Mouse (Mus musculus): ENCODE data around the gene Slc16a10.

The Slc16a10 gene

DNA sequence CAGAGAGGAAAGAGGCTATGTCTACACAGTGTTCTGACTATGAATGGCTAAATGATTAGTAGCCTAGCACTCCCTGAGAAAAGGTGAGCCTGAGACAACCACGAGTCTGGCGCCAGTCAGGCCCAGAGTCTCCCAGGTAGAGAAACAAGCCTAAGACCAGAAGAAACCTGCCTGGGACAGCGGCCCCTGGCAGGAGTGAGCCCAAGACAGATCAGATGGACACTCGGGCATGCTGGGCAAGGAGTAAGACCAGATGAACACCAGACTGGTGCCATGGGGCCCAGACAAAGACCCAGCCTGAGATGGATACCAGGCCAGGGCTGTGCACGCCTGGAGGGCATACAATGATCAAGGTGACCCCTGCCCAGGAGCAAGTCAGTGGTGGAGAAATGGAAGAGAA is 32.5 kb downstream of the Slc16a10 start:
- no peak for DNase-seq (ENCODE audit: low spot score)

GRCm38 (mm10) chr10:40108992-40109391 is 33.1 kb downstream of the Slc16a10 start:
- DNase-seq (ENCODE audit: low spot score): no peak

- DNase-seq (ENCODE audit: low spot score): no peak
Measured at GRCm38 (mm10) chr10:40107995-40108394, 34.1 kb downstream of the Slc16a10 start.

DNA sequence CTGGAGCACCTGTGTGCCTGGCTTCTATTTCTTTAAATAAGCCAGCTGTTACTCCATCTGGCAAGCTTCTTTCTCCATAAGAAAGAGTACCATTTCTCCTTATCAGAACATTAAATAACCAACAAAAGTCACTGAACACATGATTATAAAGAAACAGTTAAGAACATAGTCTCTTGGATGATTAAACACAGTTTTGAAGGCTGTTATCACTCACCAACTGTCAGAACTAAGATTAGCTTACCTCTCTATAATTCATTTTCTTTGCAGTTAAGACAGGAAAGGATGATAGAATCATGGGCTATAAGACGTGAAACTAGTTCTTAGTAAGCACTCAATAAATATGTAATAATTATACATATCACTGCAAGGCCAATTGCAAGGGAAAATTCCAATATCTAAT is 36.9 kb downstream of the Slc16a10 start:
- no peak for DNase-seq (ENCODE audit: low spot score)

DNA sequence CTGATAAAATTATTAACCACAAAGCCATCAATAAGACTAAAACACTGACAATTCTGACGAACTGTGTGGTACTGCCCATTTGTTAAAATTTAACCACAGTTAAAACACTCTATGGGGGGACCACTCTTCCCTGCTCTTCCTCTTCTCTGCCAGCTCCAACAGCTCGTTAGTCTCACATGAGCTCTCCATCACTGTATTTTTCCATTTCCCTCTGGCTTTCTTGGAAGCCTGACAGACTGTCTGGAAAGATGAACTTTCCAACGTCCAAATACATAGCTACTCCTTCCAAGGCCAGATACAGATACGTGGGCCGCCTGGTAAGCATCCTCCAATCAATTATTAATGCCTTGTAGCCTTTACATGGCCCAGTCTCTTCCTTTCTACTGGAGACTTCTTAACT is 38.3 kb downstream of the Slc16a10 start:
- no peak for DNase-seq (ENCODE audit: low spot score)

DNA sequence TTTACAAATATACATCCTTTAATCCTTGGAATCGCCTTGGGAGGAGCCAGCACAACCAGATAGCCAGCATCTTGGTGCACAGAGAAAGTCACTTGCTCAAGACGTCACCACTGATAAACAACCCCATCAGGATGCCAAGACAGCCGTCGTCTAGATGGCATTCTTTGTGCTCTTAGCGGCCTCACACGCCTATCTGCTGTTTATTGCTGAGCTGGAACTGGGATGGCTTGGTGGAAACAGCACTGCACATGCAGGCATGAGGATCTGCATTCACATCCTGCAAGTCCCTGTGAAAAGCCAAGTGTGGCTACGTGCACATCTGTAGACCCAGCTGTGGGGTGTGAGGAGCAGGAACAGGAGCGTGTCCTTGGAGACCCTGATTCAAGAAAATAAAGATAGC is 39.1 kb downstream of the Slc16a10 start:
- DNase-seq (ENCODE audit: low spot score): no peak

GRCm38 (mm10) chr10:40102166-40102565 is 39.9 kb downstream of the Slc16a10 start:
- no peak for DNase-seq (ENCODE audit: low spot score)

- no peak for DNase-seq (ENCODE audit: low spot score)
Measured at GRCm38 (mm10) chr10:40098441-40098840, 43.6 kb downstream of the Slc16a10 start.

DNA sequence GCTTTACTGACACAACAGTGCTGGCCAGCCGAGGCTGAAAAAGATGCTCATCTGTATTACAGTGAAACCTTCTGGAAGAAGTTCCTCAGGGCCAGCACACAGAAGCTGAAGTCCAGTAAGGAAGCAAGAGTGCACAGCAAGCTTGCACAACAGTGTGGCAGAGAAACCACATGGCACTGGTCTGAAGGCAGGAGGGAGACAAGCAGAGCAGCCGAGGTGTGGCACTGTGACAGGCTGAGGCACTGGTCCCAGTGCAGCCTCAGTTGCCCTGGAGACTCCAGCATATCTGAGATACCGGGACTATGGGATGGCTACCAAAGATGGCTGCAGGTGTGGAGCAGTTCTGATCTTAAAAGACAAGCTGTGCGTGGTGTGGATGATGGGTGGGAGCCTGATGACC is 44.5 kb downstream of the Slc16a10 start:
- no peak for DNase-seq (ENCODE audit: low spot score)

- no peak for DNase-seq (ENCODE audit: low spot score)
Measured at GRCm38 (mm10) chr10:40094752-40095151, 47.3 kb downstream of the Slc16a10 start.

GRCm38 (mm10) chr10:40093526-40093925 is 48.5 kb downstream of the Slc16a10 start:
- DNase-seq (ENCODE audit: low spot score): no peak

GRCm38 (mm10) chr10:40091455-40091854 is 50.6 kb downstream of the Slc16a10 start:
- no peak for DNase-seq (ENCODE audit: low spot score)

DNA sequence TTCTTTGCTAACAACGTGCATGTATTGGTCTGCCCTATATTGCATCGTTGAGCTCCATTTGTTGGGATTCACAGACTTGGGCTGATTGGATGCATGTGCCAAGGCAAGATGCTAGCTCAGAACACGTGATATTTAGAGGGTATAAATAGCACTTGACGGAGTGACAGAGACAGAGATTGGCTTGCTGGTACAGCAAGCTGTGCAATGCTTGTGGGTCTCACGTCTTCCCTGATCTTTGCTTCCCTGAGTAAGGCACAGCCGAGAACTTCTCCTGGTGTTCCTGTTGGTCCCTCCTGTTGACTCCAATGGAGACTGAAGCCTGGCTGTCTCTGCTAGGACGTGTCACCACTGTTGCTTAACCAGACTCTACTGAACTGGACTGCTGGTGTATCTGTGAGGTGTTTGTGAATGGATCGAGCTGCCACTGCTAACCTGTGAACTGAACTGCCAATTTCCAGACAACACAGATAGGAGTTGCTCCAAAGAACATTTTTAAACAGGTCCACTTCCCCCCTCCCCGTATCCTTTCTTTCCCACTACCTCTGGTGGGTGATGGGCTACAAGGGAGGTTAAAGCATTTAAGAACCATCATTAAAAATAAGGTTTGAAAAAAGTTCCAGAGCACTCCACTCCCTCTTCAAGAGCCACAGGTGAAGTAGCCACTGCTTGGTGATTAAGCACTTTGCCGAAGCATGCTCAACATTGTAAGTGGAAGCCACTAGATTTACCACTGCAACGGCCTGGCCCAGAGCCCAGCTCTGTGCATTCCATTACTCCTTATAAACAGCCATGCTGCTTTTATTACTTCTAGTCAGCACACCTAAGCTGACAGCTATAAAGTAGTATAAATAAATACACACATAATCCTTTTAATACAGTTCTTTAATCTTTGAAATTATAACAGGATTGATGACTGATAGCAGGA is 51.3 kb downstream of the Slc16a10 start:
- no peak for DNase-seq (ENCODE audit: low spot score)

GRCm38 (mm10) chr10:40084332-40085093 is 57.5 kb downstream of the Slc16a10 start:
- no peak for DNase-seq (ENCODE audit: low spot score)

DNA sequence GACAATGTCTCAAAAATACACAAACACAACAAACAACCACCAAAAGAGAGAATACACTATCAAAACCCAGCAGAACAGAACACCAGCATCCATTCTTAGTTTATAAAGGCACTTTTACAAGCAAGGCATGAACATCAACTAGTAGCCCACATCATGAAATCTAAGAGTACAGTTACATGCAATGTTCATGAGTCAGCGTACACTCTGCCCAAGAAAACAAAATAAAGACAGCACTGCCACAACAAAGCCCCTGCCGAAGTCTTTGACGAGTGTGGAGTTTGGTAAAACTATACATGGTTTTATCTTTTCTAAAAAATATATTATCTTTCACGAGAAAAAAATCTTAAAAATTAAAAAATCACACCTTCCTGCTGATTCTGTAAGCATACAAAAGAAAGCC is 58.5 kb downstream of the Slc16a10 start:
- DNase-seq (ENCODE audit: low spot score): no peak

- DNase-seq (ENCODE audit: low spot score): no peak
Measured at GRCm38 (mm10) chr10:40082668-40083067, 59.4 kb downstream of the Slc16a10 start.

DNA sequence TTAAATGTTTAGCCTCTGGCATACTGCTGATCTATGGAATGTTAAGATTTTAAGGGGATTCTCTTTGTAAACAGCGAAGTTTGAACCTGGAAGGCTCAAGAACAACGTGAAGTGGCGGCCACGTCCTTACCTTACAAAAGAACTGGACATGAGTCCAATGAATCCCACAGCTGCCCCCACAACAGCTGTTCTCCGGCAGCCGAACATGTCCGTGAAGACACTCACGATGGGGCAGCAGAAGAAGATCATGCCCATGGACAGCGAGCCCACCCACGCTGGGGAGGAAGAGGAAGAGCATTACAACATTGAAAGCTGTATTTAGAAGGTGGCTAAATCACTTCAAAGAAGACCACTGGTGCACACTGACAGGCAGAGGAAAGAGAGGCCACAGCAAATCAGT is 61.5 kb downstream of the Slc16a10 start:
- no peak for DNase-seq (ENCODE audit: low spot score)

- no peak for DNase-seq (ENCODE audit: low spot score)
Measured at GRCm38 (mm10) chr10:40079256-40079655, 62.8 kb downstream of the Slc16a10 start.

- DNase-seq (ENCODE audit: low spot score): no peak
Measured at GRCm38 (mm10) chr10:40077960-40078353, 64.1 kb downstream of the Slc16a10 start.

DNA sequence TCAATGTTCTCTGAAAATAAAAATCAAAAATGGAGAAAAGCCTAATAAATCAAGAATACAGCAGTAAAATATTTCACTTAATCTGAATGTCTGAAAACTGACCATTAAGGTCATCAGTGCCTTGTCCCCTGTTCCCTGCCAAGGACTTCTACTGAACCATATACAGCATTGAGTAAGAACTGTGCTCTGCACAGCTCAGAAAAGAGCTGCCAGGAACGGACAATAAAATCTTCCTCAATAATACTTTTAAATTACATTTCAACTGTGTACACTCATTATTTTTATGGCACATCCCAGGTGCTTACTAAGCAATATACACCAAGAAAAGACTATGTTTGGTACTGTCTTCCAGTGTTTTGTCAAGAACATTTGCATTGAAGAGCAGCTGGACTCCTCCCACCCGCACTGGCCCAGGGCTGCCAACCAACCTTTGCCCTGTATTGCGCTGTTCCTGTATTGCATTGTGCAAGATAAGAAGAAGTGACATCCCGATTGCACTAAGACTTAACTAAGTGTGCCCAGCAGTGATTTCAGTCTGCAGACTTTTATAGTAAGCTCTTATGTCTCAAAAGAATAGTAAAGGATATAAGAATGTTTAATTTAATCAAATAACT is 64.6 kb downstream of the Slc16a10 start:
- DNase-seq (ENCODE audit: low spot score): no peak

GRCm38 (mm10) chr10:40073608-40074007 is 68.5 kb downstream of the Slc16a10 start:
- DNase-seq (ENCODE audit: low spot score): no peak

DNA sequence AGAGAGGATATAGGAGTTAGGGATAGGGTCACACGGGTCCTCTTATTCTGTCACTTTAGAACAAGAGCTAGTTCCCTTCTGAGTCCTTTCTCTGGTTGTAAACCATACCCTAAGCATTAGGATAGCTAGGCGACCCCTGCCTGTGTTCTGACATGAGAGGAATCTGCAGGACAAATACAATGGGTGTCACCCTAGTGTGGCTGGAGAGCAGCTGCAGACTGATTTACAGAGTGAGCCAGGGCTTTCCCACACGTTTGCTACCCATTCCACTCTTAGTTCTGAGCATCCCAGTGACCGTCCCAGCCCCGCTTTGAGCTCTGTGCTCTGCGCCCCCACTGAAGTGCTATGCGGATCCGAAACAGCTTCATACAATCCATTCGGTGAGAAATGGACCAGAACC is 71.4 kb downstream of the Slc16a10 start:
- no peak for DNase-seq (ENCODE audit: low spot score)

- no peak for DNase-seq (ENCODE audit: low spot score)
Measured at GRCm38 (mm10) chr10:40069270-40069669, 72.8 kb downstream of the Slc16a10 start.
